Mouse (Mus musculus): ENCODE measurements around the gene Disp2. TPM values are rescaled to one million over a fixed set of nuclear protein-coding genes. Genes with fewer than 3 reads are reported as not detected.

The Disp2 gene
- polyA plus RNA-seq, 1 experiment from 2014 or later: 1.2 TPM

GRCm38 (mm10) chr2:118747301-118747960 lies 32.1 kb upstream of the Disp2 start:
- no peak overlapping the region for H3K27ac ChIP-seq
- no peak for DNase-seq (ENCODE audit: extremely low spot score, low spot score)
- peak overlapping the region; percentile 95 for H3K4me3 ChIP-seq
- no peaks in the 10 kb centered on the region for H3K9me3 ChIP-seq
- peaks cover 66% of the 10 kb centered on the region for H3K4me1 ChIP-seq
- 46% methylated on average over 10 of the region's 10 CpGs for WGBS
- peaks cover 14% of the 10 kb centered on the region for H3K36me3 ChIP-seq (replicated peaks)
- peaks cover 82% of the 10 kb centered on the region for H3K27me3 ChIP-seq (ENCODE audit: poor library complexity, severe bottlenecking)

- WGBS: 22% methylated on average over 10 of the region's 10 CpGs
- Histone ChIP-seq H3K4me3 (peak overlapping the region; percentile 18), H3K4me1 (peaks cover 66% of the 10 kb centered on the region), H3K27me3 (ENCODE audit: poor library complexity, severe bottlenecking) (peaks cover 69% of the 10 kb centered on the region), H3K36me3 (replicated peaks) (peaks cover 14% of the 10 kb centered on the region), H3K9me3 (no peaks in the 10 kb centered on the region), H3K27ac (no peak overlapping the region)
- peak; percentile 35 for DNase-seq (ENCODE audit: extremely low spot score, low spot score)
Observed at GRCm38 (mm10) chr2:118749341-118749884, 30.1 kb upstream of the Disp2 start.

DNA sequence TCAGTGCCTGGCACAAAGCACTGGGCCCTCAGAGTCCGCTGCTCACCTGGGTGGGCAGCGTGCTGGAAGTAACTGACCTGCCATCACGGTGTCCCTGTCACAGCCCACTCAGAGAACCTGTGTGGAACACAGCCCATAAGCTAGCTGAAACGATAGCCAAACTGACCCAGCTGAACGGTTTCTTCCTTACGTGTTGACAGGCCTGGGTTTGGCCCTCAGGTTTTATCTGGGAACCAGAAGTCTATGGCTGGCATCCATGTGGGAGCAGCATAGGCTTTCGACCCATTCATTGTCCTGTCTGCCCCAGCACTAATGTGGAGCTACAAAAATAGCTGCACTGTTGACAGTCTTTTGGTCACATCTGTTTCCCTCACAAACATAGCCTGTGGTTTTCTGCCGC lies 29.0 kb upstream of the Disp2 start:
- H3K4me3 ChIP-seq: no peak overlapping the region
- H3K36me3 ChIP-seq (replicated peaks): peaks cover 14% of the 10 kb centered on the region
- H3K9me3 ChIP-seq: no peaks in the 10 kb centered on the region
- DNase-seq (ENCODE audit: extremely low spot score, low spot score): no peak
- H3K27me3 ChIP-seq (ENCODE audit: poor library complexity, severe bottlenecking): peaks cover 64% of the 10 kb centered on the region
- H3K27ac ChIP-seq: no peak overlapping the region
- WGBS: 88% methylated on average over 8 of the region's 8 CpGs
- H3K4me1 ChIP-seq: peaks cover 56% of the 10 kb centered on the region

DNA sequence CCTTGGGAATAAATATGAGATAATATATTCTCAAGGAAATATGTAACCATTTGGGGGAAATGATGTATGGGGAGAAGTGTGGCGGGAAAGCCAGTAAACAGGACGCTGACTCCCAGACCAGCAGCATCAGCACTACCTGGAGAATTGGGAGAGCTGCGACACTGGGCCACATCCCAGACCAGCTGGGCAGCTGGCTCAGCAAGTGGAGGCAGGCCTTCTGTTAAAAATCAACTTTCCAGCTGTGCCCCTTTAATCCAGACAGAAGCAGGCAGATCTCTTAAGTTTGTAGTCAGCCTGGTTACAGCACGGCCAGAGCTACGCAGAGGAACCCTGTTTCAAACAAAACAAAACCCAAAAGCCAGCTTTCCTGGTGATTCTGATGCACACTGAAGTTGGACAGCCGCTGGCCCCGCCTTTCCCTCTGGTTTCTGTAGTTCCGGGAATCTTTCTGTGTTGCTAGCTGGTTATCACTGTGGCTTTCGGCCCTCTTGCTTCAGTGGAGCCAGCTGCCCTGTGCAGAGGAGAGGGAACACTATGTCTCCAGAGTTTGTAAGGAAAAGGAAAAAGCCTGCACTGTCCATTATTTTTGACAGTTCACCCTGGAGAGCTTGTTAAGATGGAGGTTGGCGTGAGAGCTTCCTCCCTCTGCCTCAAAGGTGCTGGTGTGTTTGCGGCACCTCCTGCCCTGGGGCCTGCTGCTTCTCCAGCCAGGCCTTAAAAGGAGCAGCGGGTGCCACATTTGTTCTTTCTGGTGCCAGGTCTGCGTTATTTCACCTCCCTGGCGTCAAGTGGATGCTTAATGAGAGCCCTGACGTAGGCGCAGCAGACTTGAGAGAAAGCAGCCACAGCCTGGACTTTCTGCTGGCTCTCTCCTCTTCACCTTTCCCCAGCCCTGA lies 27.4 kb upstream of the Disp2 start:
- DNase-seq (ENCODE audit: extremely low spot score, low spot score): no peak
- H3K4me3 ChIP-seq: no peak overlapping the region
- H3K27ac ChIP-seq: no peak overlapping the region
- peaks cover 14% of the 10 kb centered on the region for H3K36me3 ChIP-seq (replicated peaks)
- no peaks in the 10 kb centered on the region for H3K9me3 ChIP-seq
- H3K27me3 ChIP-seq (ENCODE audit: poor library complexity, severe bottlenecking): peaks cover 79% of the 10 kb centered on the region
- H3K4me1 ChIP-seq: peaks cover 45% of the 10 kb centered on the region
- 74% methylated on average over 16 of the region's 16 CpGs for WGBS

- 82% methylated on average over 4 of the region's 4 CpGs for WGBS
- no peak overlapping the region for H3K27ac ChIP-seq
- peaks cover 14% of the 10 kb centered on the region for H3K36me3 ChIP-seq (replicated peaks)
- H3K4me3 ChIP-seq: no peak overlapping the region
- no peak for DNase-seq (ENCODE audit: extremely low spot score, low spot score)
- H3K9me3 ChIP-seq: no peaks in the 10 kb centered on the region
- H3K4me1 ChIP-seq: peaks cover 43% of the 10 kb centered on the region
- H3K27me3 ChIP-seq (ENCODE audit: poor library complexity, severe bottlenecking): peaks cover 79% of the 10 kb centered on the region
Observed at GRCm38 (mm10) chr2:118752792-118753108, 26.8 kb upstream of the Disp2 start.

DNA sequence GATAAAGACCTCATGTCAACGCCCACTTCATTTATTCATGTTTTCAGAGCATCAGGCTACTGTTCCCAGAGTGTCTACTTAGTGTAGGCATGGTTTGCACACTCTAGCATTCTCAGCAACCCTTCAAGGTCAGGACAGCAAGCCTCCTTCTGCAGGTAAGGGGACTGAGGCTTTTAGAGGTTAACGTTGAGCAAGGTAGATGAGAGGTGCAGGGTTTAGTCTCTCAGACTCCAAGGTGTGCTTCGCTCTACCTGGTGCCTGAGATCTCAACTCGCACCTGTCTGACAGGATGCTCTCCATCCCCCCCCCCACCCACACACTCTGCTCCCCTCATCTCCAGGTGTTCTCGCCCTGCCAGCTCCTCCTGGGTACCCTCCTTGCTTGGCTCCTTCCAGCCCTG lies 25.4 kb upstream of the Disp2 start:
- Histone ChIP-seq H3K4me3 (no peak overlapping the region), H3K4me1 (peaks cover 29% of the 10 kb centered on the region), H3K27me3 (ENCODE audit: poor library complexity, severe bottlenecking) (peaks cover 79% of the 10 kb centered on the region), H3K36me3 (replicated peaks) (peaks cover 9% of the 10 kb centered on the region), H3K27ac (no peak overlapping the region), H3K9me3 (no peaks in the 10 kb centered on the region)
- no peak for DNase-seq (ENCODE audit: extremely low spot score, low spot score)
- 89% methylated on average over 5 of the region's 5 CpGs for WGBS

GRCm38 (mm10) chr2:118755407-118755806 lies 24.1 kb upstream of the Disp2 start:
- Histone ChIP-seq H3K4me1 (peaks cover 22% of the 10 kb centered on the region), H3K9me3 (no peaks in the 10 kb centered on the region), H3K27ac (no peak overlapping the region), H3K4me3 (no peak overlapping the region), H3K27me3 (ENCODE audit: poor library complexity, severe bottlenecking) (peaks cover 79% of the 10 kb centered on the region), H3K36me3 (replicated peaks) (peaks cover 1% of the 10 kb centered on the region; the same call in 1 of the 2 replicates)
- 86% methylated on average over 6 of the region's 6 CpGs for WGBS
- no peak for DNase-seq (ENCODE audit: extremely low spot score, low spot score)

- Histone ChIP-seq H3K27ac (no peak overlapping the region), H3K4me3 (no peak overlapping the region), H3K4me1 (peaks cover 23% of the 10 kb centered on the region), H3K9me3 (no peaks in the 10 kb centered on the region), H3K36me3 (replicated peaks) (no peaks in the 10 kb centered on the region), H3K27me3 (ENCODE audit: poor library complexity, severe bottlenecking) (peaks cover 80% of the 10 kb centered on the region)
- no peak for DNase-seq (ENCODE audit: extremely low spot score, low spot score)
- WGBS: 88% methylated on average over 4 of the region's 4 CpGs
Observed at GRCm38 (mm10) chr2:118756103-118756502, 23.4 kb upstream of the Disp2 start.

DNA sequence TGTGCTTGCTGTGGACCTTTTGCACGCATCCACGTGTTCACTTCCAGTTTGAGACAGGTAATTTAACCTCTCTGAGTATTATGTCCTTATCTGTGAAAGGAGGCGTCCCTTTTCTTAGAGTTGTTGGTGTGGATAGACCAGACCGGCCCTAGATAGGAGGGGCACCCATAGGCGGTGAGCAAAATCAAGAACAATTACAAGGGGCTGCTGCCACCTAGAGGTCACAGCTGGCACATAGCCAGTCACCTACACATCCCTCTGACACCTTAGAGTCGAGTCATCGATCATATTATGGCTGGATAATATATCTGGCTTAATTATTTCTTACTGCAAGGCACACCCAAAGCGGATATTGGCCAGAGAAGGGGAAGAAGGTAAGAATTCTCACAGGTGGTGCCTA lies 19.7 kb upstream of the Disp2 start:
- no peak overlapping the region for H3K4me3 ChIP-seq
- peak; percentile 60 for DNase-seq (ENCODE audit: extremely low spot score, low spot score)
- WGBS: 9% methylated on average over 8 of the region's 8 CpGs
- H3K4me1 ChIP-seq: peaks cover 47% of the 10 kb centered on the region
- H3K27me3 ChIP-seq (ENCODE audit: poor library complexity, severe bottlenecking): peaks cover 91% of the 10 kb centered on the region
- H3K36me3 ChIP-seq (replicated peaks): no peaks in the 10 kb centered on the region
- H3K27ac ChIP-seq: no peak overlapping the region
- H3K9me3 ChIP-seq: no peaks in the 10 kb centered on the region

DNA sequence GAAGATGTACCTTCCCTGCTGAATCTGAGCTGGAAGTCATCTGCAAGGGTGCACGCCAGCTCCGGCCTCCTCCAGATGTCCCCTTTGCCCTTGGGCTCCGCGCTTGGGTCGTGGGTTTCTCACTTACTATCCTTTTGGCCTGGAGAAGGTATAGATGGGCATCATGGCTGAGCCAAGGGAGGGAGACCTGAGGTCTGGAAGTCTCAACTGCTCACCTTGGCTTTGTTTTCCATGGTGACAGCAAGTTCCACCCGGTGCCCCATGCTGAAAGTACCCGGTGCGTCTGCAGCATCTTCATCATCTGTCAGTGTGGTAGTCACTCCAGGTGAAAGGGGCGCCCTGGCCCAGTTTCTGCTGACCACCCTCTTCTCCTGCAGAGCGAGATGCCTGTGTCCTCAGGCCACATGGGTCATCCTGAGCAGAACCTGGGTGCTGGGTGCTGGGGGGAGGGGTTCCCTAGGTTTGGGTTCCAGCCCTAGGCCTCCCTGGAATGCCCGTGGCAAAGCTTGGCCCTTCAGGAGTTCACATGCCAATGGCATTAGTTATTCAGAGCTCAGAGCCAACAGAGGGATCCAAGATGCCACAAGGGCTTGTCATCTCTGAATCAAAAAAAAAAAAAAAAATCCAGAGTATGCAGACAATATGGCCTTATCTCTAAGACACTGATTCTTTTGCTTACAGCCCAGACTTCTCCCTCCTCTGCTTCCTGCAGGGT lies 19.1 kb upstream of the Disp2 start:
- no peaks in the 10 kb centered on the region for H3K9me3 ChIP-seq
- H3K27ac ChIP-seq: no peak overlapping the region
- no peak for DNase-seq (ENCODE audit: extremely low spot score, low spot score)
- no peaks in the 10 kb centered on the region for H3K36me3 ChIP-seq (replicated peaks)
- peaks cover 47% of the 10 kb centered on the region for H3K4me1 ChIP-seq
- H3K27me3 ChIP-seq (ENCODE audit: poor library complexity, severe bottlenecking): peaks cover 90% of the 10 kb centered on the region
- WGBS: 84% methylated on average over 11 of the region's 11 CpGs
- no peak overlapping the region for H3K4me3 ChIP-seq

DNA sequence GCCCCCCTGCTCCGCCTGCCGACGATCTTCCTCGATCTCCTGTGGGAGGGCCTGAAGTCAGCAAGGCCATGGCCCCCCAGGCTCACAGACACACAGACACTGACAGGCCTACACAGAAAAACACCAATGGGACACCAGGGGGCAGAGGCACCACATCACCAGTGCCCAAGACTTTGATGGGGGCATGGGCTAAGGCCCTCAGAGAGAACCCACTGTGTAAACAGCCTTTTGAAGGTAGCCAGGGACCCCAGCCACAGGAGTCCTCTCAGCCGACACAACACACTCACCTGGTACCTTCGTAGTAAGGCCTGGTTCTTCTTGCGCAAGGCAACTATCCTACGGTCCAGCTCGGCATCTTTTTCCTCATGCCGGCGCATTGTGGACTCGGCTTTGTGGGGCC lies 18.2 kb upstream of the Disp2 start:
- WGBS: 84% methylated on average over 12 of the region's 12 CpGs
- Histone ChIP-seq H3K27me3 (ENCODE audit: poor library complexity, severe bottlenecking) (peaks cover 81% of the 10 kb centered on the region), H3K4me3 (peak overlapping the region; percentile 43; the same call in 1 of the 2 replicates), H3K27ac (peak overlapping the region; percentile 86), H3K36me3 (replicated peaks) (no peaks in the 10 kb centered on the region), H3K4me1 (peaks cover 47% of the 10 kb centered on the region), H3K9me3 (no peaks in the 10 kb centered on the region)
- no peak for DNase-seq (ENCODE audit: extremely low spot score, low spot score)

- 5% methylated on average over 29 of the region's 29 CpGs for WGBS
- Histone ChIP-seq H3K9me3 (no peaks in the 10 kb centered on the region), H3K27me3 (ENCODE audit: poor library complexity, severe bottlenecking) (peaks cover 73% of the 10 kb centered on the region)
Observed at GRCm38 (mm10) chr2:118761906-118762783, 17.4 kb upstream of the Disp2 start, which contains the start of gene Ccdc9b. Ccdc9b (minus strand) TSS chr2:118762661.

More at GRCm38 (mm10) chr2:118761906-118762783, 17.4 kb upstream of the Disp2 start, which contains the start of gene Ccdc9b:
- H3K27ac ChIP-seq: peak within 1 kb of the TSS; percentile 86
- peaks cover 45% of the 10 kb centered on the region for H3K4me1 ChIP-seq
- H3K4me3 ChIP-seq: peak within 1 kb of the TSS; percentile 43
- H3K36me3 ChIP-seq (replicated peaks): no peaks in the 10 kb centered on the region
- peak; percentile 59 for DNase-seq (ENCODE audit: extremely low spot score, low spot score)

All from forebrain, embryonic 10.5 days (tissue).